Mouse (Mus musculus): ENCODE measurements at regions not wholly inside any gene's neighbourhood (a gene's known extent, or its start where the extent isn't known, plus 50 kb on each side); places are given as distances from the start of the nearest gene placed in this dataset.

GRCm38 (mm10) chr13:112058218-112058617 is 230.0 kb upstream of the Ankrd55 start:
- TF ChIP-seq CTCF (IDR thresholded peaks at IDR 0.05; ENCODE audit: borderline replicate concordance, insufficient read depth, low read depth, low read length) (no peak), POLR2A (IDR thresholded peaks at IDR 0.05; ENCODE audit: borderline replicate concordance, insufficient read depth, low read length) (no peak)

Measured in cerebellum, adult 2 months (tissue).